Mouse (Mus musculus) left cerebral cortex, postnatal 10 days (tissue): ENCODE data around the gene Shtn1. TPM values are rescaled to one million over a fixed set of nuclear protein-coding genes. Genes with fewer than 3 reads are reported as not detected.

Experiments used
- DNase-seq, 2 experiments: peaks; one replicate each; pipeline ENCODE4 v3.0.0; 2021 to 2022; ENCODE audit warnings: low spot score in 2 of 2, mixed read lengths in 1 of 2; ENCODE audit errors: extremely low spot score in 1 of 2
- intact Hi-C: fragments of 180-260 bp; cut with DNase I; formaldehyde crosslinking; loops from one replicate; pipeline ENCODE4 v1.15.1; 2025
- total RNA-seq, 2 experiments: library from RNA; stranded (reverse); gene quantifications; 2 replicates each; pipeline ENCODE4 v1.2.3; 2021

Shtn1 gene
- 10 to 100 TPM; 77.1 to 88.1 TPM for total RNA-seq

- intact Hi-C loops = no loop called here
- peak; percentile 46 to 80 for DNase-seq
Measured at GRCm38 (mm10) chr19:59075472-59076101, at the start of gene Shtn1. Gene Shtn1 (minus strand): TSS chr19:59076100.

- intact Hi-C loops = no loop called here
- DNase-seq = no peak
Measured at GRCm38 (mm10) chr19:59114152-59114551, 38.3 kb upstream of the Shtn1 start.

- DNase-seq = no peak
- intact Hi-C loops = no loop called here
Measured at GRCm38 (mm10) chr19:59109937-59110336, 34.0 kb upstream of the Shtn1 start.

GRCm38 (mm10) chr19:59098315-59098714 lies 22.4 kb upstream of the Shtn1 start:
- DNase-seq = no peak
- intact Hi-C loops = no loop called here

GRCm38 (mm10) chr19:59092295-59092694 lies 16.4 kb upstream of the Shtn1 start:
- DNase-seq = no peak
- intact Hi-C loops = no loop called here

GRCm38 (mm10) chr19:59090337-59090736 lies 14.4 kb upstream of the Shtn1 start:
- intact Hi-C loops = no loop called here
- DNase-seq = no peak

- no peak for DNase-seq
- intact Hi-C loops = no loop called here
Measured at GRCm38 (mm10) chr19:59084296-59084695, 8.4 kb upstream of the Shtn1 start.

GRCm38 (mm10) chr19:59076131-59076530 lies 231 bp upstream of the Shtn1 start:
- intact Hi-C loops = no loop called here

GRCm38 (mm10) chr19:59074841-59075471 lies 944 bp downstream of the Shtn1 start:
- intact Hi-C loops = no loop called here

More at GRCm38 (mm10) chr19:59076131-59076530, 231 bp upstream of the Shtn1 start:
- no peak for DNase-seq

GRCm38 (mm10) chr19:59074381-59074780 lies 1.5 kb downstream of the Shtn1 start:
- no peak for DNase-seq
- intact Hi-C loops = no loop called here

More at GRCm38 (mm10) chr19:59074841-59075471, 944 bp downstream of the Shtn1 start:
- DNase-seq = peak in 1 of 2 experiments; percentile 45

GRCm38 (mm10) chr19:59073006-59073405 lies 2.9 kb downstream of the Shtn1 start:
- intact Hi-C loops = no loop called here
- no peak for DNase-seq

- intact Hi-C loops = no loop called here
- no peak for DNase-seq
Measured at GRCm38 (mm10) chr19:59071979-59072378, 3.9 kb downstream of the Shtn1 start.

GRCm38 (mm10) chr19:59071396-59071795 lies 4.5 kb downstream of the Shtn1 start:
- DNase-seq = no peak
- intact Hi-C loops = no loop called here

GRCm38 (mm10) chr19:59067652-59068051 lies 8.2 kb downstream of the Shtn1 start:
- no peak for DNase-seq
- intact Hi-C loops = no loop called here

GRCm38 (mm10) chr19:59066670-59067069 lies 9.2 kb downstream of the Shtn1 start:
- DNase-seq = no peak
- intact Hi-C loops = no loop called here

- no peak for DNase-seq
- intact Hi-C loops = no loop called here
Measured at GRCm38 (mm10) chr19:59066115-59066514, 9.8 kb downstream of the Shtn1 start.

GRCm38 (mm10) chr19:59064616-59065015 lies 11.3 kb downstream of the Shtn1 start:
- intact Hi-C loops = no loop called here
- DNase-seq = no peak

GRCm38 (mm10) chr19:59063568-59063967 lies 12.3 kb downstream of the Shtn1 start:
- no peak for DNase-seq
- intact Hi-C loops = no loop called here

GRCm38 (mm10) chr19:59058105-59058504 lies 17.8 kb downstream of the Shtn1 start:
- no peak for DNase-seq
- intact Hi-C loops = no loop called here

GRCm38 (mm10) chr19:59057366-59057765 lies 18.5 kb downstream of the Shtn1 start:
- intact Hi-C loops = no loop called here
- no peak for DNase-seq

- DNase-seq = no peak
- intact Hi-C loops = no loop called here
Measured at GRCm38 (mm10) chr19:59054632-59054951, 21.3 kb downstream of the Shtn1 start.
